Mouse (Mus musculus) mouse trophoblast stem cell (cell line): ENCODE measurements at regions not wholly inside any gene's neighbourhood (a gene's known extent, or its start where the extent isn't known, plus 50 kb on each side); places are given as distances from the start of the nearest gene placed in this dataset.

Experiments
- in situ Hi-C, 2 experiments: fragments of 300-500 bp; cut with MseI, MboI; formaldehyde crosslinking; loops; 2 replicates in 1 of 2; 3 replicates in 1 of 2; pipeline ENCODE4 v1.15.1; 2025

DNA sequence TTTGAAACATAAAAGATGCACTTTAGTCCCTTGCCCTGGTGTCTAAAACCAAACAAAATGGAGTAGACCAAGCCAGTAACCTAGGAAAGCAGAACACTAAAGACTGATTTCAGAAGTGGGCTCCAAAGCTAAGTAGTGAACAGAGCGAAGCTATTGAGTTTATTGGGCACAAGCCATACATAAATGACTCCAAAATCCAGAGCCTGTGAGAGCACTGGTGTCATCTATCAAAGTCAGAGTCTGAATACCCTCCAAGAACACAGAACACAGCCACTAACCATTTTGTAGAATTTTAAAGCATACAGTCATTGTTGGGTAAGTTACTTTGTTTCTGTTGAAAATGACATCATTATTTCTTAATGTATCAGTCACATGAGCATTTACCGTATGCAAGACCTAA lies 175.0 kb upstream of the Lrig3 start:
- in situ Hi-C loops, result no loop called here

DNA sequence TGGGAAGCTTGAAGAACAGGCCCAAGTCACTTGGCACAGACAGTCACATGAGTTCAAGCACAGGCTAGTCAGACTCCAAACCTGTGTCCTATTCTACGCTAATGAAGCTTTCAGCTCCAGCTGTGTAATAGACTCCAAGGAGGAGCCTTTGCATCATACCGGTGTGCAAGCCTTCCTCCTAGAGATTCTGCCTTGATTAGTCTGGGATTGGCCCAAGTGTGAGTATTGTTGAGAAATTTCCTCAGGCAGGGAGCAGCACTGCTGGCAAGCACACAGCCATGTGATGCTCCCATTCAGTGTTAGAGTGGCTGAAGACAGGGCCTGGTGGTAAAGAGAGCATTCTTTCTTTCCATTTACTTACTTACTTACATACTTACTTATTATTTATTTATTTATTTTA lies 171.5 kb upstream of the Lrig3 start:
- in situ Hi-C loops, result no loop called here

DNA sequence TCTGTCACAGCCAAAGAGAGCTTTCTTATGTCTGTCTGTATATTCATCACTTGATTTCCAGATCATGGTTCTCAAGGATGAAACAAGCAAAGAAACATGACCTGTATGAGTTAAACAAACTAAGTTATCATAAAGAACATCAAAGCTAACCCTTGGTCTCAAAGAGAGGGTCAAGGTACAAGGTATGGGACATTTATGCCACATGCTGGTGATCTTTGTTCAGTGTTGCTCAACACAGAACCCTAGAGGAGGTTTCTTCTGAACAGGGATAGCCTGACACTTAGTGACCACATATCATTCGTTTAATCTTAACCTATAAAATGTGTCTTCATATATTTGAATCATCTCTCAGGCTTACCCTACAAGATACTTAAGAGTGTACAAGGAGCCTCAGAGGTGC lies 170.6 kb upstream of the Lrig3 start:
- in situ Hi-C loops, result no loop called here

DNA sequence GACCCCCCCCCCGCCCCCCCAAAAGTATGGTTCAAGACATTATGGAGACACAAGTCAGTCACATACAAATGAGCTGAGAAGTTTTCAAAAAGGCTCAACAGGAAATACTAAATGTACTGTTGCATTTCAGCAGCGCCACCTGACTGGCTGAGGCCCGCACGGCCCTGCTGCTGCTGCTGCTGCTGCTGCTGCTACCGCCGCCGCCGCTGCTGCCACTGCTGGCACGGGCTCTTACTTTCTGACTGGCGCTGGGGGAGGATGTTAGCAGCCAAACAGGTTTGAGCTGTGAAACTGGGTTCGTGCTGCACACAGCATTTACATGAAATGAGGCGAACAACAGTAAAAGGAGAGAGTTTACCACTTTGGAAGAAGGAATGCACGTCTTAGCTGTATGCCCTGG lies 167.3 kb upstream of the Lrig3 start:
- in situ Hi-C loops, result no loop called here

DNA sequence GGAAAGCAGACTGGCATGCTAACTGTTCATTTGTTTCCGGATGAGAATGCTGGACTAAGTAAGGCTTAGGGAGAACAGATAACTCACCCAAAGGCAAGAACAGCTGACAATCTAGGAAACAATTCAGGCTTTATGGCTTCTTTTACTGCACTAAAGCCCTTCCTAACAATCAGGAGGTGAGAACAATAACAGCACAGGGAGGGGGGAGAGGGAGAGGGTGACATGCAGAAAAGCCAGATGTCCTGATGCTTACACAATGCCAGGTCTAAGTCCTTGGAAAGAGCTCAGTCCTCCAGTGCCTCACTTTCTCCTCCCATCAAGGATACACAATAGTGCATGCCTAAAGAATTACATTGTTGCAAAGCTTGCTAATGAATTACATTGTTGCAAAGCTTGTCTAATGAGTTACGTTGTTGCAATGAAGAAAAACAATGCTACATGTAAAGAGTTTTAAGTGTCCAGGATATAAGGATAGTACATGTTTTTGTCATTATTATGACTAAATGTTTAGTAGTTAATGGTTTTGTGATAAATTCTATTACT lies 165.3 kb upstream of the Lrig3 start:
- in situ Hi-C loops, result no loop called here

DNA sequence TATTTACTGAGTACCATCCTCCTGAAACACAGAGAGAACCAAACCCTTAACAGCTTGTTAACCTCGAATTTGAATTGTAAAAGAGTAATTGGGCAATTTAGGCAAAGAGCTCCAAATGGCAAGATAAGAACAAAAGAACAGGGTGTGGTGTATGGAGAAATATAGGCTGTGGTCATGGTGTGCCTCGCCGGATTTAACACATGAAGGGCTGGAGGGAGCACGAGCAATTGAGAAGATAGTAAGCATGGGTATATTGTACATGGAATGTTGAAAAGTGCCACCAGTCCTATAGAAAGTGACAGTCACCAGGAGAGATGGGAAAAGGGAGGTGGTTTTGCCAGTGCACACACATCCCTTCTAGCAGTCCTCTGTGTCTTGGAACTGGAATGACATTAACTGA lies 164.5 kb upstream of the Lrig3 start:
- in situ Hi-C loops, result no loop called here

DNA sequence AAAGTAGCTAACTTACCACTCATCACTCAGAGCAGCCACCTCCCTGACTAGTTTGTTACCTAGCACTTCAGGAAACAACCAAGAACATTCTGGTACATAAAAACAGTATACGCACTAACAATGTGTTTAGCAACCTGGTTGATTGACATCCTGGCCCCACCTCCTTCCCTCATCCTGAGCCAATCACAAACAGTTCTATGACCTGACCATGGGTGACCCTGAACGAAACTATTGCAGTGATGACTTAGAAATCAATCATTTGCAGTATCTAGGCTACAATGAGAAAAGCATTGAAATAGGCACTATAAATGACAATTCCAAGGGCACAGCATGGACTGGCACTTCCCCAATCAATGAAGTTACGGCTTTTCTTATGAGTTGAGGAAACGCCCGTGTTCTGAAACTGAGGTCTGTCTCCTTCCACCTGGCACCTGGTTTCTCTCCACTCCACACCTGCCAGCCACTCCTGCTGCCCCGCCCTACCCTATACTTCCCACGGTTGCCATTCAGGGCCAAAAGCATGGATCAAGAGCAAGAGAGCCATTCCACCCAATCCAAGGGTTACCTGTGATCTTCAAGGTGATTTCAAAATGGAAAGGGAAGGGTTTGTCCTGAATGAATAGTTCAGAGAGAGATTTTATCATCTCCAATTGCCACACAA lies 162.9 kb upstream of the Lrig3 start:
- in situ Hi-C loops, result no loop called here

DNA sequence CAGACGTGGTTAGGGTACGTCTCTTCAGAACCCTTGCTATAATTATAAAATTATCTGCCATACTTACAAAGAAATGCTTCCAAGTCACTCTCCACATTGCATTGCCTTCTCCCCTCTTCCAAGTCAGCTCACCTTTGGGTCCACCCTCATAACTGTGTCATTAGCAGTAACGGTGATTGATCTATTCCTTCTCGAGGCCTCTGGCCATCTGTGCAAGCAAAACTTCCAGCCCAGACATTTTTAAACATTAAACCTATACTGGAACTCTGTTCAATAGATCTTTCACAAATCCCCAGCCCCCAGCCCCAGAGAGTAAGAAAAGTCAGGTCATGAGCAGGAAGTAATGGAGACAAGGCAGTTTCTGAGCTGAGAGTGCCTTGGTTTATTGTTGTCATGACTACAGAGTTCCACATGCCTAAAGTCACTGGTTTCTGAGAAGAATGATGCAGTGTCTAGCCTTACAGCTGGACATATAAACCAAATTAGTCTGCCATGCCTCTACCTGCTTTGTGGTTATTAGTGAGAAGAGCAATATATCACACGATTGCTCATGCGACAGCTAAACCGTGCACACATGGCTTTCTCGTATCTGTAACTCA lies 156.1 kb upstream of the Lrig3 start:
- in situ Hi-C loops, result no loop called here

DNA sequence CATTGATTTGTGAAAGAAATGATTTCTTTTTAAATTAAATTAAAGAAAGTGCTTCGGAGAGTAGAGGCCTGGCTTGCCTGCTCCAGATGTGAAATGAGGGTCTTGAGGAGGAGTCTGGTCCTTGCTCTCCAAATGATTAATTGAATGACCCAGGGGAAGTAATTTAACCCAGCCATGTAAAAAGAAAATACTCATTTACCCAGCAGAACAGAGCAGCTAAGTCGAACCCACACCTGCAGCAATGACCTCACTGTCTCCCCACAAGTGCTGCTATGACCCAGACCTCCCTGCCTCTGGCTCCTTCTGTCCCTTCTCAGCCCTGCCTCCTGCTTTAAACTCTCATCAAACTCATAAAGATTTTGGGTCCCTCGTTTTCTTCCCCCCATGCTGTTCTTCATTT lies 155.4 kb upstream of the Lrig3 start:
- in situ Hi-C loops, result no loop called here

DNA sequence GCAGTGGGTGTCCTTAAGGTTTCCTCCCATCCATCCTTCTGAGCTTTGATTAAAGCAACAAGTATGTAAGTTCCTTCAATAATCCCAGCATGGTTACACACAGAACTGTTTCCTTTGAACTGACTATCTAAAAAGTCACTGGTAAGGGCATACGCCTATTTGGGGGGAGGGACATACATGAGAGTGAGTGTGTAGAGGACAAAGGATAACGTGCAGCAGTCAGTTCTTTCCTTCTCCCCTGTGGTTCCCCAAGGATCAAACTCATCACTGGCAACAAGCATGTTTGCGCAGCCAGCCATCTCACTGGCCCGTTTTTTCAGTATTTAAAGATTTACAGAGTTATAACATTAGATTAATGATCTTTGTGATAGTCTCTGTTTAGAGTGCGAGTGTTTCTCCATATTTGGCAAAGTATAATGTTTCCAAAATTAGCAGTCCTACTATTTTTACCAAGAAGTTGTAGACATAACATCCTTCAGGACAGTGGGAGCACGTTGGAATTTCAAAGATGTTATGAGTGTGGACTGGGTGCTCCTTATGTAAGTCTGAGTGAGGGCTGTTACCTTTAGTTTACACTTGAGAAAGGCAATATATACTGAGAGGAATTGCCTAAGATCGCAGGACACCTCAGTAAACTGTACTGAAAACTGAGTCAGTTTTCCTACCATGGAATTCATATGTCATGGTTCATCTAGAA lies 151.6 kb upstream of the Lrig3 start:
- in situ Hi-C loops, result no loop called here

DNA sequence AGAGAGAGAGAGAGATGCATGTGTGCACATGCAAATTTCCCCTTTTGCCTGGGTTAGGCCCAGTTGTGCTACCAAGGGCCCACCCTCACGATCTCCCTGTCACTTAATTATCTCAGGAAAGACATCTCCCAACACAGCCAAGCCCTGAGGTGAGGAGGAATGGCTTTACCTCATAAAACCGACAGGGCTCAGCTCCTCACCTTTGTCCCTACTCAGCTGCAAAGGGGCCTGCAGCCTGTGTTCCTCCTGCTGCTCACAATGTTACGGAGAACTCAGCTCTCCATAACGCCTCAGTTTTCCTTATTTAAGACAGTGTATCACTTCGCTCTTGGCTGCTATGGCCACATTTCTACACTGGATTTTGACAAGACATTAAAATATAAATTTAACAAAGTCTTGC lies 133.8 kb upstream of the Lrig3 start:
- in situ Hi-C loops, result no loop called here

DNA sequence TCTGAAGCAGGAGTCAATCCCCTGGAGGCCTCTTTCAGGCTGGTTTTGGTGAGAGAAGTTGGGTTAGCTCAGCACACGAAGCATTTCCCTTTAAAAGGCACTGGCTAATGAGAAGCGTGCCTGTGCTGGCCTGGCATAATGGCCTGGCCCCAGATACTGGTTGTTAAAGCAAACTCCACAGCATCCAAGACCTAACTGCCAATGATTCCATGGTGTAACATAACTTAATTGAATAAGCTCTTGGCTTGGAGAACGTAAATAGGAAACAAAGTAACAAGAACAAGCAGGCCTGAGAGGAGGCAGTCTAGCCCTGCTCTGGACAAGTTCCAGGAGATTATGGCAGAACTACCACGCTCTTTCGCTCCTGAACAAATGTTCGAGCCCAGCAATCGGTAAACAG lies 133.2 kb upstream of the Lrig3 start:
- in situ Hi-C loops, result no loop called here

DNA sequence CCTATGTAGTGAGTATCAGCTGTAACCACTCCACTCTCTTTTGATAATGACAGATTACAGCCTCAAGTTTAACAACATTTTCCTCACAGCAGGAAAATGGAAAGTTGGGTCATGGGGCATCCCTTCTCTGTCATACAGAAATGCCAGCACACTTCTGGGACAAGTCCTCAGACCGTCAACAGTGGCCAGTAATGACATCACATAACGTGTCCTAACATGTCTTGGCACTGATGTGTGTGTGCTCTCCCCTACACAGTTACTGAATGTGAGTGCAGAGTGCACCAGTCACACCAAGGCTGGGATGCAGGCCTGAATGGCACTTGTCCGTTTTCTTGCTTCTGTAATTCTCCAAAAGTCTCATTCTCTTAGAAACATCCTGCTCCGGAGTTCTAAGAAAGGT lies 132.0 kb upstream of the Lrig3 start:
- in situ Hi-C loops, result no loop called here

DNA sequence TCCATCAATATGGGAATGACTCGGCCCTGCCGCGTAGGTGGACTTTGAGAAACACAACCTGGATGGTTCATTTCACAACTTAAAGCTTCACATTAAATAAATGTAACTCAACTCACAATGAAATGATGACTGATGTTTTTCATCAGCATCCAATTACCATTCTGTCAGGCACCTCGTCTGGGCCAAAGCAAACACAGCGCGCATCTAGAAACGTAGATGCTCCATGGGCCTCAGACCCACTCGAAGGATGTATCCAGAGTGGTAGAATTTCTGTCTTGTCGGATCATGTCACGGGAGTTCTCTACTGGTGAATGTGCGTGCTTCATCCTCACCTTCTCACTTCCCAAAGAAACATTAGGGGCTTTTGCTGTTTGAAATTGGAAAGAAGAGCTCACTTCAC lies 127.0 kb upstream of the Lrig3 start:
- in situ Hi-C loops, result no loop called here

DNA sequence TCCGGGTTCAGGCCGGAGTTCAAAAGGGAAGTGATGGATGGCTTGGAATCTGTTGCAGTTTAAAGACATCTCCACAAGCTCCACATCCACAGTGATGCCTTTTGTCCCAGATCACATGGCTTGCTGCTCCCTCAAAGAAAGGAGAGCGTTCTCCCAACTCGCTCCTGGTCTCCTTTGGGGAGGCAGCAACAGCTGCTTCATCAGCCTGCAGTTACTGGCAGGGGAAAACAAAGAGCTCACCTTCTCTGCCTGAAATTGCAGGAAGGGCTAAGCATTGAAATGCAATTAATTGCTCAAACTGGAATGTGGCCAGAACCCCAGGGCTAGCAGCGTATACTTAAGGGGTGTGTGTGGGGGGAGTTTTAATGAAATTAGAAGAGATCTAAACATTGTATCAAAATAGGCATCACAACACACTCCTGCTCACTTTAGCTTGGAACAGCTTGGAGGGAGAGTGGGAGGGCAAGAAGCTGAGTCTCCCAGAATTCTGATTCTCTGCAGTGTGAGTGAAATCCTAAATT lies 126.3 kb upstream of the Lrig3 start:
- in situ Hi-C loops, result no loop called here

DNA sequence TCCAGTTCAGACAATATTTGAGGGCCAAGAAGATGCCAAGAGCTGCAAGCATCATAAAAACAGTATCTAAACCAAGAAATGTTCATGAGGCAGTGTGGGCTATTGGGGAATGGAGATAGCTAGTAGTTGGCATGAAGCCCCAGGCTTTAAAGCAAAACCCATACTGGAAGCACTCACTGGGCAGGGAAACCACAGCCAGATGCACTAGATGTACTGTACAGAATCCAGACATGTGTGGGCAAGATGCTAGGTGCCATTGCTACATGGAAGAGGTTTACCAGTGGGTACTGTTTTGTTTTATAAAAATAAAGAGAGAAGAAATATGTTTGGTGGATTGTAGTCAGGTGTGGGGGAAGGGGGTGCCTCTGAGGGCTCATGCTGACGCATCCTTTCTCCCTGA lies 125.6 kb upstream of the Lrig3 start:
- in situ Hi-C loops, result no loop called here

DNA sequence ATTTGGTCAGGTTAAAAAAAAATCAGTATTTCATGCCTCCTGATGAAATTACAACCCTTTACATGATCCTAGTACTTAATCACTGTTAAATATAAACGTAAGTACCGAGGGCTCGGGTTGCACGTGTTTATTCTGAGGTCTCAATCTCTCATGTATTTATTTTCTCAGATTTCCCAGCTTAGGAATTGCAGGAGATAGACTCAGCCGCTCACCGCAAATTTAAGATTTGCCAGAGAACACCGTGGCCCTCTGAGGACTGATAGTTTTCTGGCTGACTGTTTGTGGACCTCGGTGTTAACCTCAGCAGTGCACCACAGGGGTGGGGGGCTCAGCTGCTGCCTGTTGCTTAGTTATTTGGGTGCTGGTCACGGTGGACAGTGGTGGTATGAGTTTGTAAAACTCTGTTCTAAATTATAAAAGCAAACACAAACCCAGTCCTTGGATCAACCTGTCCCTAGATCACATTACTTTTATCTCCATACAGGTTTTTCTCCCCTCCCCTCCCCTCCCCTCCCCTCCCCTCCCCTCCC lies 121.6 kb upstream of the Lrig3 start:
- in situ Hi-C loops, result no loop called here

DNA sequence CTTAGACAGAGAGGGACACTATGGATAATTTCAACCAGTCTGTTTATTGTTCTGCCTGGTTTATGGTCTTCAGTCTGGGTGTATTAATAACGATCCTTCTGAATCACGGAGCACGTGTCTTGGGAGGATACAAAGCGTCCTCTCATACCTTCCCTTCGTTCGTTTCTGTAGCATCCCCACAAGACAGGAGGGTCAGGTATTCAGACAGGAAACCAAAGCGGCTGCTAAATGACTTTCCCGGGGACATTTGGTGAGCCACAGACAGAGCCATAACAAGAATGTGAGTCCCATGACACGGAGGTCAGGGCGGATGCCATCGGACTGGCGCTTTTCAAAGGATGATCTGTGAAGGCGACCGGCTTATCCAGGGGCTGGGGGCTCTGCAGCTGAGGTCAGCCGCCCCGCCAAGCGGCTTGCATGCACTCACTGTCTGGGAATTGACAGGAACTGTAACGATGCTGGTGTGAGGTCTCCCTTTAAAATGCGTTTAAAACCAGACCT lies 120.9 kb upstream of the Lrig3 start:
- in situ Hi-C loops, result no loop called here

DNA sequence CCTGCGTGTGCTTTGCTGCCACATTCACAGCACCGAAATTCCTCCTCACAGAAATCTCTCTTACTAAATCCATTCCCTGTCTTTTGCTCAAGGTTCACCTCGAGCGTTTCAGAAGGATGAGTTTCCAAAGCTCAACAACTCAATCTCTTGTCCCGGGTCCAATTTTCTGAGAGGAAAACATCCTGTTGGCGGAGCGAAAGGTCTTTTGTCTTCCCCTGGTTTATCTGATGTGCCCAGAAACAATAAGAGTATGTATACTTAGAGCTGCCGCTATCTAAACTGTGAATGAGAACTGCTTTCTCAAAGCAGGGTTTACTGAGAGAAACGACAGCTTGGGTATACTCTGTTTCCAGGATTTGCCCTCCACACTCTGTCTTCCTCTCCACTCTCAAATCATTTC lies 115.6 kb upstream of the Lrig3 start:
- in situ Hi-C loops, result no loop called here

DNA sequence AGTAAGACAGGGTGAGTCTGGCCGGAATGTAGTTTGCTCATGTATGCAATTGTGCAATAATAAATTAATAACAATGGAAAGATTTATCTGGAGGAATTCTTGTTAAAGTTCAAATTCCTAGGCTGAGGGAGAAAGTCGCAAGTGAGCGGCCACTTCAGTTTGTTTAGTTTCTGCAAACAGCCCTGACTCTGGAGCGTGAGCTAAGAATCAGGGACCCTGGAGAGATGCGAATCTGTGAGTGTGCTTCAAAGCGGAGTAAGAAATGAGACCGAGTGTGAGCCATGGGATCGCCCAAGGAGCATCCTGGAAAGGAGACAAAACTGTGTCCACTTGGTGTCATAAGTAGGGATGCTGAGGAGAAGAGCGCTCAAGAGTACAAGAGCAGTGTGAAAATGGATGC lies 104.2 kb upstream of the Lrig3 start:
- in situ Hi-C loops, result no loop called here

DNA sequence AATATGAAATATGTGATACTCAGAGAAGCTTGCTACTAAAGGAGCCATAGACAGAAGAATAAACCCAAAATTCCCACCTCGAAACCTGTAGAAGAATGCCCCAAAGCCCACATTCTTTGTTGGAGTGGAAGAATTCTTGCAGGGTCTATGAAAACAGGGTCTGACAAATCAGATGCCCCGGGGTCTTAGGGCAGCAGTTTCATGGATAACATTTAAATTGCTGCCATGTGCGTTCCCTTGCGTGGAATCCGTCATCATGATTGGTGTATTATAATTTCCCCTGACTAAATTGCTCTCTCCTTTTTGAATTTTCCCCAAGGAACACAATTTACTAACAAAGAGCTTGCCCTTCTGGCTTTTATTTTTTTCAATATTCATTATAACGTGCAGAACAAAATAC lies 99.6 kb upstream of the Lrig3 start:
- in situ Hi-C loops, result no loop called here

DNA sequence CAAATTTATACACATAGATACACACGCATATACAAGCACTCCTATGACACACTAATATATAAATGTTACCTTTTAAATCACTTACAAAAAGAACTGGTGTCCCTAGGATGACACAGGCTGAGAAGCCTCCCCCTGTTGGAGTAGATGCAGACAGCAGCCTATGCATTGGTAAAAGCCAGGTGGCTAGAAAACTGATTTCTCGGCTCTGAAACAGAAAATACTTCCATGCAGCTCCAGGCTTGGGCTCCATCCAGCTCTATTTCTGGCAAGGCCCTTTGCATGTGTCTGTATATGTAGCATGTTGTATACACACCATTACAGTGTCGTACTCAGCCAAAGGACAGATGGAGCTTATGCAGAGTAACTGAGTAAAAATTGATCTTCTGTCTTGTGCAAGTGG lies 81.4 kb upstream of the Lrig3 start:
- in situ Hi-C loops, result no loop called here

DNA sequence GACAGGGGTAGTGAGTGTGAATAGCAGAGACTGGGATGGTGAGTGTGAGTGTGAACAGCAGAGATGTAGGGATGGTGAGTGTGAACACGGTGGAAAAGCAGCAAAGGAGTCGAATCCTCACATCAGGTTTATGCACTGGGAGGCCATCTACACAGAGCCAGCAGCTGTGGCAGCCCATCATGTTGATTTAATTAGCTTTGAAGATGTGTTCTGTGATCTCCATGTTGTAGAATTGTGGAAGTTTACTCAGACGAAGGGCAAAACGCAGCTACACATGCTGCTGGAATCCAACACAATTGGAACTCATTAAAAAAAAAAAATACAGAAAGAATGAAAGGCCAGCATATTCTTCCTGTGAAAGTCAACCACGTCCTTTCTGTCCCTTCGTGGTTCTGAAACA lies 80.2 kb upstream of the Lrig3 start:
- in situ Hi-C loops, result no loop called here
